Mouse (Mus musculus) adrenal gland, adult (tissue): ENCODE measurements at regions not wholly inside any gene's neighbourhood (a gene's known extent, or its start where the extent isn't known, plus 50 kb on each side); places are given as distances from the start of the nearest gene placed in this dataset.

ENCODE experiments used
- DNase-seq, 2 experiments: peaks; one replicate each; pipeline ENCODE4 v3.0.0; 2022 to 2023; ENCODE audit warnings: low spot score in 1 of 2; ENCODE audit not compliant: inconsistent age in 2 of 2

DNA sequence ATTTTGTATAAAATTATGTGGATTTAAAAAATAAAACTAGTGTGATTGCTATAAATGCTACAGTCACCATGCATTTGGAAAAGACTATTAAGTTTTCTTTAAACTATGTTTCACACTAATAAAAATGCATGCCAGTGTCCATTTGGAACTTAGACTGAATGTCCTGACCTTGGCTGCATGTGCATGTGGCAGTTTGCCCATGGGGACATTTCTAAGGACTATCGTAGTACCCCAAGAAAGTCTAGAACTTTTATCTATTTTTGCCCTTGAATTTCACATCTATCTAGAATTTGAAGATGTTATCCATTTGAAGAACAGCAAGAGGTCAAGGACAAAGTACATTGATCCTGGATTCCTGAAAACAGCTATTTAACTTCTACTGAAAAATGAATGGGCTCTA, 745.9 kb downstream of the Tmem182 start:
- peak; percentile 19 to 32 for DNase-seq

GRCm38 (mm10) chr1:41555607-41556006, 750.2 kb downstream of the Tmem182 start:
- DNase-seq, result peak; percentile 21 to 55

DNA sequence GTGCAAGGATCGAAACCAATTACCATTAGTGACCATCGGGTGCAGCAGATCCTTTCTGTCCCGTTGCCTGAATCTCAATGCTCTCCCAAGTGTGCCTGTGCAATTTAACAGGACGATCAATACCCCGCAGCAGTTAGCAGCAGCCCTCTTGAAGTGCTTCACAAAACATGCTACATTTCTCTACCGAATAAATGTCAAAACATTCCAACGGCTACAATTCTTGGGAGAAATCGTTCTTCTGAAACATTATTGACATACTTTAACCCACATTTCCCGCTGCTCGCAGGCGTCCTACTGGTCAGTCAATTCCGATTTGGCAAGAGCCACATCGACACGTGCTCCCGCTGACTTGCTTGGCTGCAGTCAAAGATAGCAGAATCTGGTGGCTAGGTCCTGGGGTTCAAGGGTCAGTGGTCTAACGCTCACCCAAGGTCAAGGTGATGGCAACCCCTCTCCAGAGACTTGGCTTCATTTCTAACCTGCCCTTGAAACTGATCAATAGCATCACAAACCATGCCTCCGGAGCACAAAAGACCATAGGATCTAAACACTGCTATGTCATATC, 753.8 kb downstream of the Tmem182 start:
- DNase-seq, result no peak

DNA sequence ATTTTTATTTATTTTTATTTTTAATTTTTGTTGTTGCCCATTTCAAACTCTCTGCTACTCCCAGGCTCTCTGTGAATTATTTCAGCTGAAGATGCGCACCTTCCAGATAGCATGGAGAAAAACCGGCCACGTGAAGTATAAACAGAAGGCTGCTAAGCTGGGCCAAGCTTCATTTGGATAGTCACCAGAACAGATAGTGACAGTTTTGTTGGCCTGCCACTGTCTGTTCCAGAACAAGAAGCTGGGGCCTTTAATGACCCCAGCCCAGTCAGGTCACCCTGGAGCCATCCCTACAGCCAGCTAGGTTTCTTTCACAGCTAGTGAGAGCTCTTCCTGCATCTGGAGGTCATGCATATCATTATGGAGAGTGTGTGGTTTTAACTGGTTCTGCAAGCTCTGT, 754.6 kb downstream of the Tmem182 start:
- DNase-seq, result no peak

DNA sequence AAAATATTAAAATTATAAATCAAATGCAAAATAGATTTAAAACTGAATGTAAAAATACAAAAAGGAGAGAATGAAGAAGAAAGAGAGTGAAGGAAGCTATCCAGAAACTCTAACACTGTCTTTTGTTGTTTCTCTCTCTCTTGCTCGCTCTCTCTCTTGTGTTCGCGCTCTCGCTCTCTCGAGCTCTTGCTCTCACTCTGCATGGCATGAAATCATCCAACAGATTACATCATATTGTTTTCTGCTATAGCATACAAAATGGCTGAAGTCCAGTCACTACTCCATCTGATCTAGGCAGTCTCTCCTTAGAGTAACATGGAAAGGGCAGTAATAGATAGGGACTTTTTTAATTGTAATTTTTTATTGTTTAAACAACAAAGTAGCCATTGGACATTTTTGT, 798.1 kb downstream of the Tmem182 start:
- no peak for DNase-seq

DNA sequence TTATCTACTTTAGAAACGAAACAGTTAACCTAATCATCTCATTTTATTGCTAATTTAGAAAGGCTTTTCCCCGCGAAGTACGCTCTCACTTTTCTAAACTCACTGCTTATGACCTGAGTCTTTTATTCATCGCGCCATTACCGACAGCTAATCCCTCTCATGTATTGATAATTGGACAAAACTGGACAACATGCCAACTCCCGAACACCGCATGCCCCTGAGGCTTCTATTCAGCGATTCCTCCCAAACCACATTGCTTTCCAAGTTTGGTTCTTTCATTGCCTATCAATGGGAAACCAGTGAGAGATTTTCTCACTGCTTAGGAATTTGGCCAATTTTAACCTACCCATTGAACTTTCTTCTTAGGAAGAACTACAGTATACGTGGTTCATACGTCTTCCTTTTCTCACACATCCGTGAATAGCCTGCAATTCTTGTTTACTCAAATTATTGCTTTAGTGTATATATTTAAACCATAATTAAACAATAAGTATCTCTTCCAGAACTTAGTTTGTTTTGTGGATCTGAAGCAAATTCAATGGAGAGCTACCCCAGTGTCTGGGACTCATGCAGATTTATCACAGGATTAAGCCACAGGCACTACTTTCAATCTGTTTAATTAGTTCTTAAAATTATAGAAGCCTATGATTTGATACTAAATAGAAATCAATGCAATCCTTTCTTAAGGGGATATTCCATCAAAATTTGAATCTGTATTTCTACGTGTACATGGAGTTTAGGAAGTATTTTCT, 799.8 kb downstream of the Tmem182 start:
- no peak for DNase-seq

- no peak for DNase-seq
Measured at GRCm38 (mm10) chr1:41605748-41606131, 800.3 kb downstream of the Tmem182 start.

- DNase-seq, result no peak
Measured at GRCm38 (mm10) chr1:41610783-41611182, 805.4 kb downstream of the Tmem182 start.

GRCm38 (mm10) chr1:41651804-41652203, 846.4 kb downstream of the Tmem182 start:
- DNase-seq, result no peak

DNA sequence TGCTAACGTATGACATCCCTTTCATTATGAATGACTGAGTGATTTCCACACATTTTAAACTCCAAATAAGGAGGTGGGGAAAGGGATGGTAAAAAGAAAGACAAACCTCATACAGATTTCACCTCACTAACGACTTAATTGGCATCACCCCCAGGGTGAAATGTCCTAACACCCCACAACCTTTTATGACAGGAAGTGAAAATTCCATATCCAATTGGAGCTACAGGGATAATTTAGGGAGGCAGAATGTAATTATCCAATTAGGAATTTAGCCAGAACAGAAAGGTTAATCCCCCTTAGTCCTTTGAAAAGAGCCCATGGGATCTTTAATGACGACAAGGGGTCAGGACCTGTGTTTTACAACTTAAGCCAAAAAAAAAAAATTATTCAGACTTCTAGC, 846.8 kb downstream of the Tmem182 start:
- peak in 1 of 2 experiments; percentile 16 for DNase-seq

- peak; percentile 87 to 96 for DNase-seq
Measured at GRCm38 (mm10) chr1:41652646-41653427, 847.4 kb downstream of the Tmem182 start.

- no peak for DNase-seq
Measured at GRCm38 (mm10) chr1:41674086-41674485, 868.7 kb downstream of the Tmem182 start.

DNA sequence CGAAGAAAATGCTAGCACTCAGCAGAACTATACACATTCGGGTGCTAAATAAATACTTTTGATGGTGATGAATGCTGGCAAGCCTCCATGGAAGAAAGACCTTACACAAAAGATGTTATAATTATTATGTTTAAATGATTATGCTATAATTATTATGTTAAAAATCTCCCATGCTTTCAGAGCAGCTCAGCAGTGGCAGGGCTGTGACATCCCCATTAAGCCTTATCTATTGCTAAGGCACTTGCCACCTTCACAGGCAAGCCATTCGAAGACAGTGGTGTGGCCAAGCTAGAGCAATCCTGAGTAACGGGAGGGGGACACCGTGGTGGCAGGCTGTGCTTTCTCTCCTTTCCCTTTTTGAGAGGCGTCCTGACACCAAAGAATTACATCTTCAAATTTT, 869.9 kb downstream of the Tmem182 start:
- no peak for DNase-seq

GRCm38 (mm10) chr1:41705692-41706091, 900.3 kb downstream of the Tmem182 start:
- no peak for DNase-seq

DNA sequence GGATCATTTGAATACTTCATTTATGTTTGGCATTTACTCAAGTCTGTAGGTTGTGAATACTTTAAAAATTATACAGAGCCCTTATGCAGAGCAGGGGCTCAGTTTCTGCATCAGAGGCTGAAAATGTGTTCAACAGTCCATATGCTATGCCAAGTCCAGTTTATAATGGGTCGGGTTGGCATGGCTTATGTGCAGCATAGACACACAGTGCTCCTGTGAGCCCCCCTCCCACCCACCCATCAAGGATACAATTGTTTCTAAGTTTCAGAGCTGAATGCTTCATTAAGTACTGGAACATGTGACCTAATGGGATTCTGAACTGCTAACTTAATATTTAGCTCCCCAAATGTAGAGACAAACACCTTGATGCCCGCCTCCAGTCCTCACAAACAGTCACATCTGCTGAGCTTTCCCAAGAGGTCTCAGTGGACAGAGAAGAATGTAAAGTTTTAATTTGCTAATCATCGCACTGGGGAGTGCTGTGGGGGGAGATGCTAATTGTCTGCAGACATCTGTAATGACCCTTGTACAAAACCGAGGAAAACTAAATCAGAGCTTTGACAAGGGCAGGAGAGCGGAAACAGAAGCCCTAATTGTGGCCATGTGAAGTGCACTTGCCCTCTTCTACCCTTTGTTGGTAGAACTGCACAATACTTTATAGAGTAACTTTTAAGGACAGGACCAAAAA, 937.4 kb downstream of the Tmem182 start:
- DNase-seq, result no peak

- DNase-seq, result no peak
Measured at GRCm38 (mm10) chr1:41743332-41743710, 937.9 kb downstream of the Tmem182 start.

DNA sequence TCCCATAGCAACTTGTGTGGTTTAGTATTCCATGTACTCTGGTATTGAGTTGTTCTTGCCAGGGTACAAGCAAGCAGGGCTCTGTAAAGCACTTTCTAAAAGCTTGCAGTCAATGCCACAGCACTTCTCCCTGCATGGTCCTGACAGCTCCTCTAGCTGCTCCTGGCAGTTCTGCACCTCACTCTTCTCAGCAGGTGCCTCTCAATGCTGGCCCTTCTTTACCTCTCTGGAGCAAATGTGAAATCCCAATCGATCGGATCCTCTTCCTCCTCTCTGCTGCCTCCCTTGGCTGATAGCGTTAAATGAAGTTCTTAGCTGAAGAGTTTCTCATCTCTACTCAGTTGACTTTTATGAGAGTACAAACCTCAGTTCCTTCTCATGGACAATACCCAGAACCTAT, 939.1 kb downstream of the Tmem182 start:
- DNase-seq, result no peak

- DNase-seq, result no peak
Measured at GRCm38 (mm10) chr1:41759366-41759765, 936.2 kb upstream of the Pou3f3 start.
